In genomic region chr4:155568170-155568569, GRCm38 (mm10) we compare ENCODE assay signal across 9 mouse cellular contexts. TPM values are rescaled to one million over a fixed set of nuclear protein-coding genes. Genes with fewer than 3 reads are reported as not detected.
DNase-seq lines count a peak whose midpoint lies in the region; ATAC-seq and TF ChIP-seq lines count a peak whose summit lies in the region.
"Had no signal": no experiment of that assay in that cellular context is flagged by ENCODE, and none has a peak within 500 bp of the region (broad histone marks: within the 10 kb centered on the region; RNA-seq: fewer than 3 reads in every experiment).

No protein-coding gene starts in this region.

- 19% methylated on average over 2 of the region's 2 CpGs for WGBS in limb, embryonic 14.5 days
- 33% methylated on average over 2 of the region's 2 CpGs for WGBS in limb, embryonic 10.5 days

- TF ChIP-seq POLR2A in limb, embryonic 14.5 days (IDR thresholded peaks at IDR 0.05; ENCODE audit: borderline replicate concordance, extremely low read depth, insufficient read depth, insufficient read length) = no peak

- no peaks in the 10 kb centered on the region for H3K36me3 ChIP-seq in limb, embryonic 14.5 days (ENCODE audit: control insufficient read depth, insufficient read depth, low read length)
- H3K36me3 ChIP-seq in limb, embryonic 10.5 days = no peaks in the 10 kb centered on the region
- H3K36me3 ChIP-seq: limb, embryonic 13.5 days had no signal

- no peak overlapping the region for H3K4me2 ChIP-seq in limb, embryonic 14.5 days (replicated peaks; ENCODE audit: low read depth, low read length, severe bottlenecking)
- H3K4me2 ChIP-seq: limb, embryonic 13.5 days had no signal

- no peak overlapping the region for H3K4me3 ChIP-seq in limb, embryonic 14.5 days (replicated peaks; ENCODE audit: low read length)
- H3K4me3 ChIP-seq in limb, embryonic 10.5 days = no peak overlapping the region
- H3K4me3 ChIP-seq: limb, embryonic 13.5 days had no signal

- H3K27ac ChIP-seq in limb, embryonic 14.5 days (replicated peaks; ENCODE audit: low read depth, low read length) = no peak overlapping the region
- no peak overlapping the region for H3K27ac ChIP-seq in limb, embryonic 10.5 days
- H3K27ac ChIP-seq: limb, embryonic 13.5 days had no signal

- no peaks in the 10 kb centered on the region for H3K27me3 ChIP-seq in limb, embryonic 14.5 days (ENCODE audit: control insufficient read depth, insufficient read depth, low read length)
- H3K27me3 ChIP-seq in limb, embryonic 10.5 days (ENCODE audit: low read depth, poor library complexity, severe bottlenecking) = no peaks in the 10 kb centered on the region
- H3K27me3 ChIP-seq: limb, embryonic 13.5 days had no signal

- H3K4me1 ChIP-seq in limb, embryonic 14.5 days (ENCODE audit: control insufficient read depth, insufficient read depth, low read length) = peaks cover 9% of the 10 kb centered on the region
- H3K4me1 ChIP-seq in limb, embryonic 10.5 days = peaks cover 24% of the 10 kb centered on the region

- DNase-seq in cerebellum, adult 18-20 months = peak; percentile 26 to 51
- DNase-seq in limb, embryonic 14.5 days (ENCODE audit: low spot score) = peak; percentile 47
- no peak for DNase-seq in limb, embryonic 10.5 days (ENCODE audit: low spot score)
- DNase-seq in c-Kit-positive CD71-positive TER-119-negative erythroid progenitor cells, embryonic 14.5 days (ENCODE audit: low read depth) = peak; percentile 44
- peak; percentile 82 for DNase-seq in naive thymus-derived CD4-positive, alpha-beta T cell, adult 2 months (ENCODE audit: low read depth)
- no peak for DNase-seq in left cerebral cortex, adult 18-20 months (ENCODE audit: low spot score in 2 of 2)
- no peak for DNase-seq in right cerebral cortex, adult 2 months (ENCODE audit: low spot score in 2 of 2)

- no peak overlapping the region for H3K9ac ChIP-seq in limb, embryonic 14.5 days (ENCODE audit: low read depth, low read length, severe bottlenecking)
- H3K9ac ChIP-seq: limb, embryonic 13.5 days had no signal

- no peaks in the 10 kb centered on the region for H3K9me3 ChIP-seq in limb, embryonic 14.5 days (ENCODE audit: control insufficient read depth, low read length)
- H3K9me3 ChIP-seq in limb, embryonic 10.5 days (replicated peaks) = no peaks in the 10 kb centered on the region
- H3K9me3 ChIP-seq: limb, embryonic 13.5 days had no signal

- no peak for ATAC-seq in cerebellum, adult (ENCODE audit: insufficient number of reproducible peaks, low FRiP score, low TSS enrichment)
- no peak for ATAC-seq in limb, embryonic 14.5 days (ENCODE audit: low FRiP score, low read depth)

RNA-seq across cellular contexts. Expression of gene Nadk, which starts 6.0 kb away (rescaled TPM):
- polyA plus RNA-seq in limb, embryonic 14.5 days (2012; rRNA removed) = 78.8 and 91.2 TPM in 2 replicates
- polyA plus RNA-seq in limb, embryonic 14.5 days (2014; fragmentation: Nextera tagmentation; extraction: Ambion mirVana) = 87.9 and 97.1 TPM in 2 replicates
- polyA plus RNA-seq in limb, embryonic 10.5 days (2016; fragmentation: Nextera tagmentation; extraction: Ambion mirVana) = 116 and 119 TPM in 2 replicates
- total RNA-seq in left cerebral cortex, adult 18-20 months (2021) = 10 to 100 TPM; 57.5 to 57.7 TPM

RNA-seq across cellular contexts. Expression of gene Slc35e2, which starts 33.0 kb away (rescaled TPM):
- 10.9 and 13.8 TPM in 2 replicates for polyA plus RNA-seq in limb, embryonic 14.5 days (2012; rRNA removed)
- 8.5 and 10.8 TPM in 2 replicates for polyA plus RNA-seq in limb, embryonic 14.5 days (2014; fragmentation: Nextera tagmentation; extraction: Ambion mirVana)
- polyA plus RNA-seq in limb, embryonic 10.5 days (2016; fragmentation: Nextera tagmentation; extraction: Ambion mirVana) = 12.2 and 13.6 TPM in 2 replicates
- 10 to 100 TPM; 47.2 to 48.9 TPM for total RNA-seq in left cerebral cortex, adult 18-20 months (2021)

RNA-seq across cellular contexts. Expression of gene Cdk11b, which starts 56.5 kb away (rescaled TPM):
- 45.3 and 65.6 TPM in 2 replicates for polyA plus RNA-seq in limb, embryonic 14.5 days (2012; rRNA removed)
- 53.9 and 60.1 TPM in 2 replicates for polyA plus RNA-seq in limb, embryonic 14.5 days (2014; fragmentation: Nextera tagmentation; extraction: Ambion mirVana)
- 74.1 and 74.8 TPM in 2 replicates for polyA plus RNA-seq in limb, embryonic 10.5 days (2016; fragmentation: Nextera tagmentation; extraction: Ambion mirVana)
- total RNA-seq in left cerebral cortex, adult 18-20 months (2021) = 10 to 100 TPM; 47.1 to 49.4 TPM

Comparison
In these comparisons a context has a peak if more than half of its experiments do, and no peak if none do; other contexts are left out.
1. DNase-seq: peak in cerebellum, adult 18-20 months (2 of 2), limb, embryonic 14.5 days (single experiment), c-Kit-positive CD71-positive TER-119-negative erythroid progenitor cells, embryonic 14.5 days (single experiment) and naive thymus-derived CD4-positive, alpha-beta T cell, adult 2 months (single experiment); none in limb, embryonic 10.5 days (single experiment), left cerebral cortex, adult 18-20 months (0 of 2) and right cerebral cortex, adult 2 months (0 of 2).